Mouse (Mus musculus) MEL (cell line): ENCODE measurements at regions not wholly inside any gene's neighbourhood (a gene's known extent, or its start where the extent isn't known, plus 50 kb on each side); places are given as distances from the start of the nearest gene placed in this dataset.
A peak's percentile ranks its signal among the peaks of the same experiment; 100 is the strongest.

Source experiments
- DNase-seq: peaks from one replicate; pipeline ENCODE4 v3.0.0; 2011; ENCODE audit warnings: low read depth, low spot score
- H3K27ac ChIP-seq: 2 replicates; pipeline ENCODE4 v1.5.1; 2012; ENCODE audit warnings: low read depth, mild to moderate bottlenecking, control low read depth, low read length, moderate library complexity; ENCODE audit not compliant: control insufficient read depth
- H3K27me3 ChIP-seq, 2 experiments: fragments of 150-350 bp in 1 of 2; sonication (generic) in 1 of 2; 2 replicates each; pipeline ENCODE4 v1.6.1; 2012; ENCODE audit warnings: low read length in 2 of 2, mild to moderate bottlenecking in 2 of 2, improper control_type of control experiment in 1 of 2, moderate library complexity in 1 of 2; ENCODE audit not compliant: insufficient read depth in 2 of 2, control insufficient read depth in 1 of 2
- H3K36me3 ChIP-seq, 2 experiments: 2 replicates each; pipeline ENCODE4 v1.6.1; 2012 to 2014; ENCODE audit warnings: low read length in 2 of 2, improper control_type of control experiment in 1 of 2, inconsistent platforms in 1 of 2, mild to moderate bottlenecking in 1 of 2; ENCODE audit not compliant: insufficient read depth in 2 of 2, control insufficient read depth in 1 of 2
- H3K4me1 ChIP-seq, 2 experiments: fragments of 150-350 bp in 1 of 2; sonication (generic) in 1 of 2; 2 replicates each; pipeline ENCODE4 v1.6.1; 2012; ENCODE audit warnings: low read length in 2 of 2, improper control_type of control experiment in 1 of 2, mild to moderate bottlenecking in 1 of 2; ENCODE audit not compliant: insufficient read depth in 2 of 2, control insufficient read depth in 1 of 2
- H3K4me3 ChIP-seq, 2 experiments: fragments of 150-350 bp in 1 of 2; sonication (generic) in 1 of 2; 2 replicates each; pipeline ENCODE4 v1.5.1; 2012; ENCODE audit warnings: low read depth in 2 of 2, low read length in 2 of 2, mild to moderate bottlenecking in 2 of 2, moderate library complexity in 2 of 2, control low read depth in 1 of 2, improper control_type of control experiment in 1 of 2; ENCODE audit not compliant: control insufficient read depth in 1 of 2, insufficient read depth in 1 of 2
- H3K79me2 ChIP-seq: 2 replicates; pipeline ENCODE4 v1.6.1; 2012; ENCODE audit warnings: mild to moderate bottlenecking, low read length, moderate library complexity; ENCODE audit not compliant: control insufficient read depth, poor library complexity, insufficient read depth
- H3K9ac ChIP-seq: 2 replicates; pipeline ENCODE4 v1.6.1; 2012; ENCODE audit warnings: low read depth, mild to moderate bottlenecking, control low read depth, low read length, moderate library complexity; ENCODE audit not compliant: control insufficient read depth, poor library complexity, severe bottlenecking
- H3K9me3 ChIP-seq: fragments of 150-350 bp; sonication (generic); replicated peaks from 2 replicates; pipeline ENCODE4 v1.6.1; 2012; ENCODE audit warnings: mild to moderate bottlenecking, low read length, improper control_type of control experiment, moderate library complexity; ENCODE audit not compliant: insufficient read depth
- BHLHE40 ChIP-seq: IDR thresholded peaks from 2 replicates; pipeline ENCODE4 v1.6.1; 2012; ENCODE audit warnings: low read depth, mild to moderate bottlenecking, inconsistent platforms, low read length, improper control_type of control experiment, borderline replicate concordance
- CHD1 ChIP-seq: IDR thresholded peaks from 2 replicates; pipeline ENCODE4 v1.6.1; 2012; ENCODE audit warnings: low read depth, mild to moderate bottlenecking, inconsistent platforms, low read length, improper control_type of control experiment
- CTCF ChIP-seq, 3 experiments: IDR thresholded peaks in 2 of 3; conservative IDR thresholded peaks in 1 of 3; 2 replicates each; pipeline ENCODE4 v1.5.1; 2011 to 2012; ENCODE audit warnings: low read length in 3 of 3, low read depth in 2 of 3, mild to moderate bottlenecking in 2 of 3, improper control_type of control experiment in 1 of 3, inconsistent platforms in 1 of 3, mixed read lengths in 1 of 3, moderate library complexity in 1 of 3; ENCODE audit not compliant: control insufficient read depth in 1 of 3, insufficient read depth in 1 of 3, poor library complexity in 1 of 3, severe bottlenecking in 1 of 3
- ELF1 ChIP-seq: IDR thresholded peaks from 2 replicates; pipeline ENCODE4 v1.6.1; 2014; ENCODE audit warnings: low read depth, mild to moderate bottlenecking, inconsistent platforms, low read length, improper control_type of control experiment, moderate library complexity
- ETS1 ChIP-seq: IDR thresholded peaks from 2 replicates; pipeline ENCODE4 v1.6.1; 2012; ENCODE audit warnings: low read depth, mild to moderate bottlenecking, inconsistent platforms, low read length, improper control_type of control experiment, moderate library complexity
- GABPA ChIP-seq: IDR thresholded peaks from 2 replicates; pipeline ENCODE4 v1.6.1; 2012; ENCODE audit warnings: low read depth, mild to moderate bottlenecking, inconsistent platforms, low read length, improper control_type of control experiment, moderate library complexity
- GATA1 ChIP-seq: IDR thresholded peaks from 2 replicates; pipeline ENCODE4 v1.6.1; 2011; ENCODE audit warnings: low read depth, low read length, improper control_type of control experiment
- HCFC1 ChIP-seq: IDR thresholded peaks from 2 replicates; pipeline ENCODE4 v1.6.1; 2012; ENCODE audit warnings: low read depth, mild to moderate bottlenecking, inconsistent platforms, low read length, improper control_type of control experiment, moderate library complexity
- JUND ChIP-seq: IDR thresholded peaks from 2 replicates; pipeline ENCODE4 v1.6.1; 2011; ENCODE audit warnings: low read depth, mild to moderate bottlenecking, improper control_type of control experiment, low read length
- MEF2A ChIP-seq: IDR thresholded peaks from 2 replicates; pipeline ENCODE4 v1.6.1; 2014; ENCODE audit warnings: low read depth, mild to moderate bottlenecking, inconsistent platforms, low read length, improper control_type of control experiment; ENCODE audit not compliant: poor library complexity, insufficient replicate concordance, severe bottlenecking; ENCODE audit errors: extremely low read depth
- MXI1 ChIP-seq: IDR thresholded peaks from 2 replicates; pipeline ENCODE4 v1.6.1; 2011; ENCODE audit warnings: mild to moderate bottlenecking, low read depth, low read length, improper control_type of control experiment
- MYB ChIP-seq: IDR thresholded peaks from 2 replicates; pipeline ENCODE4 v1.6.1; 2011; ENCODE audit warnings: mild to moderate bottlenecking, low read depth, low read length, improper control_type of control experiment
- MYC ChIP-seq: IDR thresholded peaks from 2 replicates; pipeline ENCODE4 v1.6.1; 2011; ENCODE audit warnings: low read depth, mild to moderate bottlenecking, low read length, improper control_type of control experiment, moderate library complexity
- NRF1 ChIP-seq: IDR thresholded peaks from 2 replicates; pipeline ENCODE4 v1.6.1; 2014; ENCODE audit warnings: low read depth, mild to moderate bottlenecking, inconsistent platforms, low read length, improper control_type of control experiment, moderate library complexity; ENCODE audit not compliant: poor library complexity, insufficient read depth, severe bottlenecking
- POLR2AphosphoS2 ChIP-seq: IDR thresholded peaks from 2 replicates; pipeline ENCODE4 v1.6.1; 2011; ENCODE audit warnings: low read length, improper control_type of control experiment
- POLR2AphosphoS5 ChIP-seq: IDR thresholded peaks from 2 replicates; pipeline ENCODE4 v1.6.1; 2012; ENCODE audit warnings: low read depth, borderline replicate concordance, mild to moderate bottlenecking, inconsistent platforms, low read length, moderate library complexity, mixed read lengths
- RAD21 ChIP-seq: IDR thresholded peaks from 2 replicates; pipeline ENCODE4 v1.6.1; 2011; ENCODE audit warnings: mild to moderate bottlenecking, low read depth, low read length, improper control_type of control experiment
- SIN3A ChIP-seq: IDR thresholded peaks from 2 replicates; pipeline ENCODE4 v1.6.1; 2012; ENCODE audit warnings: low read length, improper control_type of control experiment, inconsistent platforms
- SMC3 ChIP-seq: IDR thresholded peaks from 2 replicates; pipeline ENCODE4 v1.6.1; 2011; ENCODE audit warnings: low read depth, low read length, improper control_type of control experiment
- TAL1 ChIP-seq: IDR thresholded peaks from 2 replicates; pipeline ENCODE4 v1.6.1; 2012; ENCODE audit warnings: mild to moderate bottlenecking, inconsistent platforms, low read length, moderate library complexity, mixed read lengths
- TBP ChIP-seq: IDR thresholded peaks from 2 replicates; pipeline ENCODE4 v1.8.0; 2011; ENCODE audit warnings: low read depth, low read length, improper control_type of control experiment
- TCF12 ChIP-seq: IDR thresholded peaks from 2 replicates; pipeline ENCODE4 v1.6.1; 2014; ENCODE audit warnings: low read depth, mild to moderate bottlenecking, inconsistent platforms, low read length, improper control_type of control experiment, moderate library complexity
- USF1 ChIP-seq: IDR thresholded peaks from 2 replicates; pipeline ENCODE4 v1.6.1; 2014; ENCODE audit warnings: low read depth, mild to moderate bottlenecking, inconsistent platforms, low read length, improper control_type of control experiment, moderate library complexity
- USF2 ChIP-seq, 2 experiments: IDR thresholded peaks; 2 replicates each; pipeline ENCODE4 v1.6.1; 2011 to 2012; ENCODE audit warnings: improper control_type of control experiment in 2 of 2, low read length in 2 of 2, borderline replicate concordance in 1 of 2, inconsistent platforms in 1 of 2, low read depth in 1 of 2, mild to moderate bottlenecking in 1 of 2; ENCODE audit not compliant: insufficient read depth in 1 of 2
- ZC3H11A ChIP-seq: IDR thresholded peaks from 2 replicates; pipeline ENCODE4 v1.6.1; 2012; ENCODE audit warnings: low read depth, mild to moderate bottlenecking, inconsistent platforms, low read length, improper control_type of control experiment
- ZMIZ1 ChIP-seq: IDR thresholded peaks from 2 replicates; pipeline ENCODE4 v1.6.1; 2012; ENCODE audit warnings: low read depth, mild to moderate bottlenecking, inconsistent platforms, low read length, improper control_type of control experiment, moderate library complexity

DNA sequence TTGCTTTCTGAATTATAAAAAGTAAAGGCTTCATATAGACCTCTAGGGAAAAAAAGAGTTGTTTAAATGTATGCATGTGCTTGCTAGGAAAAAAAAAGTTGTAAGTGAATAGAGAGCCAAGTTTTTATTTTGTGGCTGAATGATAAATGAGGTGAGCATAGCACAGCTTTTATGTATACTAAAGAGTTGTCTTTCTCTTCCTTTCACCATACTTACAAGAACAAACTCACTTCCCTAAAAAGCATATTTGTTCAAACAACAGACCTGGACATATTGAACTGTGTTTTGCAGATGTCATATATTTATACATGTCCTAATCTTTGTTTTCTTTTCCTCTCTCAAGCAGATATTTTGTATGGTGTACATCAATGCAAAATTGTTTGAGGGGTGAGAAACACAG is 119.4 kb upstream of the Hccs start:
- Histone ChIP-seq H3K27me3 (no peaks in the 10 kb centered on the region; a peak in 1 of 4 replicates), H3K4me3 (no peak overlapping the region), H3K4me1 (no peaks in the 10 kb centered on the region), H3K9ac (no peak overlapping the region)
- no peak for DNase-seq
- no peak for TF ChIP-seq GABPA
- TF ChIP-seq RAD21: no peak
- TF ChIP-seq MEF2A: no peak
- no peak for TF ChIP-seq JUND
- no peak for TF ChIP-seq ELF1
- no peak for TF ChIP-seq ZMIZ1
- no peak for TF ChIP-seq USF1
- TF ChIP-seq SIN3A: no peak
- TF ChIP-seq MYC: no peak
- no peak for TF ChIP-seq MXI1
- TF ChIP-seq USF2 (IDR thresholded peaks at IDR 0.05; ENCODE audit: borderline replicate concordance in 1 of 2, insufficient read depth in 1 of 2, low read depth in 1 of 2, low read length in 2 of 2): no peak
- no peak for TF ChIP-seq MYB
- no peak for TF ChIP-seq BHLHE40
- no peak for TF ChIP-seq POLR2AphosphoS2
- TF ChIP-seq ETS1: no peak
- TF ChIP-seq CHD1: no peak
- no peak for TF ChIP-seq POLR2AphosphoS5
- TF ChIP-seq, all 39 proteins: peak for 0
- Histone ChIP-seq H3K27ac (no peak overlapping the region), H3K79me2 (no peaks in the 10 kb centered on the region), H3K36me3 (no peaks in the 10 kb centered on the region), H3K9me3 (no peaks in the 10 kb centered on the region)

DNA sequence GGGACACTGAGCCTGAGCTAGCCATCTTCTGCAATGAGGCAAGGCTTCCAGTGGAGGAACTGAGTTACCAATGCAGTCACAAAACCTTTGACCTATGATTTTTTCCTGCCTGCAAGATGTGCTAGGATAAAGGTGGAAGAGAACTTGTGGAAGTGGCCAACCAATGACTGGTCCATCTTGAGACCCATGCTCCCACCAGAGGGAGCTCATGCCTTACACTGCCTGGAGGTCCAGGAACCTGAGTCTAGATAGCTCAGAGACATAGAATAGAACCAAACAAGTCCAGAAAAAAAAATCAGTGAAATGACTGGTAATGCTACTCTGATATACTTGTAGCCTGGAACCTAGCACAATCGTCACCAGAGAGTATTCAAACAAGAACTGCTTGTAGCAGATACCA is 118.5 kb upstream of the Hccs start:
- H3K4me3 ChIP-seq: no peak overlapping the region
- H3K4me1 ChIP-seq: no peaks in the 10 kb centered on the region
- H3K27ac ChIP-seq: no peak overlapping the region
- no peaks in the 10 kb centered on the region for H3K9me3 ChIP-seq
- H3K79me2 ChIP-seq: no peaks in the 10 kb centered on the region
- H3K9ac ChIP-seq: no peak overlapping the region
- no peaks in the 10 kb centered on the region for H3K36me3 ChIP-seq
- H3K27me3 ChIP-seq: no peaks in the 10 kb centered on the region; a peak in 1 of 4 replicates
- DNase-seq: peak; percentile 4
- TF ChIP-seq CHD1 (no peak), NRF1 (no peak), ZC3H11A (no peak), GATA1 (no peak), SMC3 (0 out of 2 replicates have a peak, but pooled peaks have one; percentile 4), RAD21 (peak; percentile 18), ELF1 (no peak), TBP (no peak), TAL1 (no peak), ETS1 (no peak), CTCF (IDR thresholded peaks at IDR 0.05 in 2 of 3, conservative IDR thresholded peaks at IDR 0.05 in 1 of 3; ENCODE audit: control insufficient read depth in 1 of 3, insufficient read depth in 1 of 3, low read depth in 2 of 3, low read length in 3 of 3, poor library complexity in 1 of 3, severe bottlenecking in 1 of 3) (peak in 2 of 3 experiments; percentile 13 to 21; a peak in 3 of 6 replicates), BHLHE40 (no peak), MYB (no peak), MEF2A (no peak), TCF12 (no peak), HCFC1 (no peak)
